Mouse (Mus musculus): ENCODE results near the gene Npat.

The Npat gene

GRCm38 (mm10) chr9:53536558-53537320 lies at the start of gene Npat, which contains the start of gene Atm:
Npat (plus strand) TSS chr9:53537047.
Atm (minus strand) TSS chr9:53536740.
- peak; percentile 100 for DNase-seq (ENCODE audit: extremely low read depth, insufficient read length, low spot score)

- no peak for DNase-seq (ENCODE audit: extremely low read depth, insufficient read length, low spot score)
Observed at GRCm38 (mm10) chr9:53508053-53508452, 28.8 kb upstream of the Npat start.

- no peak for DNase-seq (ENCODE audit: extremely low read depth, insufficient read length, low spot score)
Observed at GRCm38 (mm10) chr9:53514091-53514490, 22.8 kb upstream of the Npat start.

GRCm38 (mm10) chr9:53517373-53518009 lies 19.4 kb upstream of the Npat start:
- DNase-seq (ENCODE audit: extremely low read depth, insufficient read length, low spot score), result no peak

- peak; percentile 23 for DNase-seq (ENCODE audit: extremely low read depth, insufficient read length, low spot score)
Observed at GRCm38 (mm10) chr9:53535416-53536320, 1.2 kb upstream of the Npat start.

GRCm38 (mm10) chr9:53537336-53537965 lies 604 bp downstream of the Npat start:
- no peak for DNase-seq (ENCODE audit: extremely low read depth, insufficient read length, low spot score)

GRCm38 (mm10) chr9:53570662-53571061 lies 33.8 kb downstream of the Npat start:
- DNase-seq (ENCODE audit: extremely low read depth, insufficient read length, low spot score), result no peak

- DNase-seq (ENCODE audit: extremely low read depth, insufficient read length, low spot score), result no peak
Observed at GRCm38 (mm10) chr9:53572516-53573307, 35.9 kb downstream of the Npat start.

GRCm38 (mm10) chr9:53575721-53576120 lies 38.9 kb downstream of the Npat start:
- no peak for DNase-seq (ENCODE audit: extremely low read depth, insufficient read length, low spot score)

GRCm38 (mm10) chr9:53581870-53582269 lies 45.0 kb downstream of the Npat start:
- no peak for DNase-seq (ENCODE audit: extremely low read depth, insufficient read length, low spot score)

- peak; percentile 27 for DNase-seq (ENCODE audit: extremely low read depth, insufficient read length, low spot score)
Observed at GRCm38 (mm10) chr9:53594764-53595163, 57.9 kb downstream of the Npat start.

- no peak for DNase-seq (ENCODE audit: extremely low read depth, insufficient read length, low spot score)
Observed at GRCm38 (mm10) chr9:53596971-53597600, 60.2 kb downstream of the Npat start.

GRCm38 (mm10) chr9:53598631-53599030 lies 61.8 kb downstream of the Npat start:
- DNase-seq (ENCODE audit: extremely low read depth, insufficient read length, low spot score), result no peak

GRCm38 (mm10) chr9:53601541-53601940 lies 64.7 kb downstream of the Npat start:
- no peak for DNase-seq (ENCODE audit: extremely low read depth, insufficient read length, low spot score)

- DNase-seq (ENCODE audit: extremely low read depth, insufficient read length, low spot score), result peak; percentile 43
Observed at GRCm38 (mm10) chr9:53603384-53603783, 66.5 kb downstream of the Npat start.

- no peak for DNase-seq (ENCODE audit: extremely low read depth, insufficient read length, low spot score)
Observed at GRCm38 (mm10) chr9:53603849-53604248, 67.0 kb downstream of the Npat start.

- DNase-seq (ENCODE audit: extremely low read depth, insufficient read length, low spot score), result no peak
Observed at GRCm38 (mm10) chr9:53604954-53605353, 68.1 kb downstream of the Npat start.

- no peak for DNase-seq (ENCODE audit: extremely low read depth, insufficient read length, low spot score)
Observed at GRCm38 (mm10) chr9:53607192-53607591, 70.3 kb downstream of the Npat start.

- no peak for DNase-seq (ENCODE audit: extremely low read depth, insufficient read length, low spot score)
Observed at GRCm38 (mm10) chr9:53607816-53608215, 71.0 kb downstream of the Npat start.

All from 3134 (cell line).